Mouse (Mus musculus) erythroblast, embryonic 14.5 days (primary cell): ENCODE results near the gene Akap6.

ENCODE experiments used
- GATA1 ChIP-seq: IDR thresholded peaks from 2 replicates; pipeline ENCODE4 v1.6.1; 2012; ENCODE audit warnings: low read length, inconsistent platforms, mixed read lengths
- TAL1 ChIP-seq: IDR thresholded peaks from 3 replicates; pipeline ENCODE4 v1.6.1; 2012; ENCODE audit warnings: low read length, inconsistent platforms, mixed read lengths

- TF ChIP-seq GATA1 (no peak), TAL1 (no peak)
These were observed 100.5 kb downstream of the Akap6 start for GRCm38 (mm10) chr12:52799717-52800116.
